Mouse (Mus musculus) neural tube, embryonic 12.5 days (tissue): Measurements from ENCODE around the gene Hoxa5. TPM values are rescaled to one million over a fixed set of nuclear protein-coding genes. Genes with fewer than 3 reads are reported as not detected.

Experiments used
- microRNA counts: library from miRNA; unstranded; fragments of <30 nt; microRNA quantifications from one replicate; lab custom pipeline; 2017
- microRNA-seq: library from miRNA; unstranded; fragments of <30 nt; microRNA quantifications from one replicate; pipeline ENCODE4, GENCODE M21; 2017
- polyA plus RNA-seq: library from polyadenylated mRNA; unstranded; fragments of >200 nt; fragmentation: Nextera tagmentation; extraction: Ambion mirVana; gene quantifications from 2 replicates; pipeline ENCODE4 v1.2.1, GENCODE M21; 2016

Hoxa5 gene
- polyA plus RNA-seq, 1 experiment from 2014 or later = 72.6 TPM

MicroRNA genes within 50 kb of the gene (microRNA counts, 519-probe panel; counts per million panel counts)
- microRNA mmu-miR-196b (lab: Ali Mortazavi, UCI) = 6,429 counts per million, percentile 92 among the panel's probes with 10 or more counts

Small RNA genes within 50 kb of the gene (microRNA-seq; reads per million reads assigned to microRNA genes)
- 11,466 reads per million, percentile 96 among the genes with 10 or more reads in this experiment for gene Mir196b

Other genes starting within 250 kb of the Hoxa5 start
- gene Skap2, start 192.0 kb downstream of the Hoxa5 start, polyA plus RNA-seq = 57.3 and 60.8 TPM in 2 replicates
- gene Hoxa1, start 46.3 kb downstream of the Hoxa5 start, polyA plus RNA-seq = 4.7 and 5.0 TPM in 2 replicates
- gene Hoxa2, start 39.8 kb downstream of the Hoxa5 start, polyA plus RNA-seq = 25.6 and 34.2 TPM in 2 replicates
- 6.4 and 7.0 TPM in 2 replicates for gene 5730596B20Rik, start 27.1 kb downstream of the Hoxa5 start, polyA plus RNA-seq
- gene Hoxa4, start 12.8 kb downstream of the Hoxa5 start, polyA plus RNA-seq = 7.1 and 9.7 TPM in 2 replicates
- 34.7 and 34.9 TPM in 2 replicates for gene Hoxa6, start 4.1 kb upstream of the Hoxa5 start, polyA plus RNA-seq
- gene Hoxa3, start 8.7 kb upstream of the Hoxa5 start, polyA plus RNA-seq = 21.1 and 25.1 TPM in 2 replicates
- gene Gm28308, start 8.8 kb upstream of the Hoxa5 start, polyA plus RNA-seq = not detected in 2 replicates
- 81.2 and 102 TPM in 2 replicates for gene Hoxa7, start 17.3 kb upstream of the Hoxa5 start, polyA plus RNA-seq
- 124 and 131 TPM in 2 replicates for gene Hoxa9, start 26.5 kb upstream of the Hoxa5 start, polyA plus RNA-seq
- 108 and 119 TPM in 2 replicates for gene Hoxa10, start 36.3 kb upstream of the Hoxa5 start, polyA plus RNA-seq
- gene Hoxa11, start 41.2 kb upstream of the Hoxa5 start, polyA plus RNA-seq = 10.8 and 13.4 TPM in 2 replicates
- gene Hoxa13, start 56.3 kb upstream of the Hoxa5 start, polyA plus RNA-seq = 0.10 and 1.3 TPM in 2 replicates
- 4.1 and 4.5 TPM in 2 replicates for gene Evx1, start 108.9 kb upstream of the Hoxa5 start, polyA plus RNA-seq